Mouse (Mus musculus): ENCODE measurements around the gene Pex10.

The Pex10 gene

DNA sequence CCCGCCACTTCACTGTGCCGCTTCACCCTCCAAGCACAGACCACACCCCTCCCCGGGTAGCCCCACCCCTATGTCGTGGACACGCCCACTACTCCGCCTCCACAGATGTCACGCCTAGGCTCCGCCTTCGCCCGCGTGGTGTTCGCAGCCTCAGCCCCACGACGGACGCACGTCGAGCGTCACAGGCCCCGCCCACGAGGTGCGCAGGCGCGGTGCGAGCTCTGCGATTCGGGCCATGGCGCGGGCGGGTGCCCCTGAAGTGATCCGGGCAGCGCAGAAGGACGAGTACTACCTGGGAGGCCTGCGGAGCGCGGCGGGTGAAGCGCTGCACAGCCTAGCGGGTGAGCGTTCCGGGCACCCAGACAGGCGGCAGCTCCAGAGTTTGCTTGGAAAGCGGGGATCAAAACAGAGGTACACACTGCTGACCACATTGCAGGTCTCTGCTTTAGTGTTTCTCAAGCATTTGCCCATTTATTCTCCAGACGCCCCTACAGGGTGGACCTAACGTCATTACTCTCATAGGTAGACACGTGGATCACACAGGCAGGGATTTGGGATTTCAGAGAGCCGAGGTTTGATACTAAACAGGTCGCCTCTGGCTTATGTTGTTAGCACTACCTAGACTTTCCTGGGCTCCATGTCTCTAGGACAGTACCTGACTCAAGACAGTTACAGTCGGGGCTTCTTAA is at the start of gene Pex10:
TSS of gene Pex10 (plus strand) at position 183 of the 689 bp plus-strand sequence.
- peak; percentile 98 for DNase-seq

GRCm38 (mm10) chr4:155017253-155017878 is 49.5 kb upstream of the Pex10 start:
- no peak for DNase-seq

DNA sequence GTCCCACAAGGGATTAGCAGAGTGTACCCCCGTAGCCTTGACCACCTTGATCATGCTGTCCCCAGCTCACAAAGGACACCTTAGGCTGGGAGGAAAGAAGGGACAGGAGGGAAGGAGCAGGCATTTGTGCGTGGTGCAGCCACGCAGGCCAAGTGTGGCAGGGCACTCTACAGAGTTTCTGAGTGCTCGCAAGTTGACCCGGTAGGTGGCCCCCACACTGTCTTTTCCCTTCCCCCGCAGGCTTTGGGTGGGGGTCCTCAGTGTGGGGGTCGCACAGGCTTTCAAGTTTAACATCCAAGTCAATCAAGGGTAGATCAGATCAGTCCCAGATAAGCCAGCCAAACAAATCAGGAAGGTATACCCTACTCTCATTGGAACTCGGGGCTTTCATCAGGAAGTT is 48.8 kb upstream of the Pex10 start:
- DNase-seq, result no peak

DNA sequence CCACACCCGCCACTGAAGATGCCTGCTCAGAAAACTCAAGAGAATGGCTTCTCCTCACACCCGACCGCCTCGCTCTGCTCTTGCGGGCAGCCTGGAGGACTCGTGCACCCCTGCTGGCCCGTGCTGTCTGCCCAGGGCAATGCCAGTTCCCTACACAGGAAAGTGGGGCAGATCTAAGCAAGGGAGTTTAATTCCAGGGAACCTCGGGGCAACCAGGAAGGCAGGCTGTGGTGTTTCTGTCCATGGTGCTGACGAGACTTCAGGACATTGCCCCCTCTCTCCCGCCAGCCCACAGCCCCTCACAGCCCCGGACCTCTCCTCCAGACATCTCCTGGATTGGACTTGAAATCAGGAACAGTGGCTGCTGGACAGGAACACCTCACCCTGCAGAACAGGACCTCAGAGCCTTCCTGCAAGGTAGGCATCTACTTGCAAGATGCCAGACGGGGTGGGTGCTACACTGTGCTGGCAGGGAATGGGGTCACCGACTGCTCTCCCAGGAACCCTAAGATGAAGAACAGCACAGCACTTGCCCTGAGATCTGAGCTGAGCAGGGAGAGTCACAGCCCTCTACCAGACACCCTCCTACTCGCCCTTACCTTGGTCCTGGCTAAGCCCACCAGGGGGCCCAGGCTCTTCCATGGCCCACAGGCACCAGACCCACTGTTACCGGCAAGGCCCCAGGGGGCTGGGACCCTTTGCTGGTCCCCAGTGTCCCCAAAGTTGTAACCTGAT is 48.0 kb upstream of the Pex10 start:
- peak; percentile 46 for DNase-seq

GRCm38 (mm10) chr4:155019336-155019847 is 47.4 kb upstream of the Pex10 start:
- DNase-seq, result peak; percentile 23

DNA sequence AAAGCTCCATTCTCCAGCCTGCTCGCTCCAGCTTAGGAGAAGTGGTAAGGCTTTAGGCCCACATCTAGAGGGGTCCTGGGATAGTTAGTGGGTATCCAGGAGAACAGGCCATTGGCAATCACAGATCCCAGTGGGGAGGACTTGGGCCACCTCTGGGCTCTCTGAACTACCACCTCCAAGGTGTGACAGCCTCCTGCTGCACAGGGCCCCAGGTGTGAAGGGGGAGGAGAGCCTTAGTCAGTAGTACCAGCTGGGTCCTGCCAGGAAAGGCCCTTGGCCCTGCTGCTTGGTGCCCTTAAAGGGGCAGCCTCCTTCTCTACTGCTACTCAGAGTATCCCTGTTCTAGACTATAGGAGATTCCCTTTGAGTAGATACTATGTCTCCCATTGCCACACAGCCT is 46.7 kb upstream of the Pex10 start:
- DNase-seq, result no peak

GRCm38 (mm10) chr4:155020813-155021212 is 46.0 kb upstream of the Pex10 start:
- no peak for DNase-seq

DNA sequence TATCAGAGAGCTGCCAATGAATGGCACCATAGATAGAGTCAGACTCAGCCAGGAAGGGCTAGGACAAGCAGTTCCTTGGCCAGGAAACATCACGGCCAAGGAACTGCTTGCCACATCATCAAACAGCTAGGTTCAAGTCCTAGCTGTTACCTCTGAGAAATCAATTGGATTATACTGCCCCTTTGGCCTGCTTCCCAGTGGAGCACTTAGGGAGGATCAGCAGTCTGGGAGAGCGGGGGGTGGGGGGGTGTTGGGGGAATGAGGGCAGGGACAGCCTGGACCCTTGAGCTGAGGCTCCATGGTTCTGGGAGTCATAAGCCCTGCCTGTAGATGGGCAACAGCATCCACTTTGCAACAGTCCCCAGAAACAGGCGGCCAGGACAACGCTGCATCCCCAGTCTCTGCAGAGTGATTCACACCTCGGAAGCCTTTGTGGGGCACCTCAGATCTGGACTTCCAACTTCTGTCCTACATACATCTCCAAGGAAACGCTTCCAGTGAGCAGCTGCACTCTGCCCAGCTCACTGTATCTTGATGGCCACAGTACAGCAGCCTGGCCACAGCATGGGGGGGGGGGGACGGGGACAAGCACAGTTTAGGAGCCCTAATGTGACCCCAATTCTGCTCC is 44.5 kb upstream of the Pex10 start:
- no peak for DNase-seq

DNA sequence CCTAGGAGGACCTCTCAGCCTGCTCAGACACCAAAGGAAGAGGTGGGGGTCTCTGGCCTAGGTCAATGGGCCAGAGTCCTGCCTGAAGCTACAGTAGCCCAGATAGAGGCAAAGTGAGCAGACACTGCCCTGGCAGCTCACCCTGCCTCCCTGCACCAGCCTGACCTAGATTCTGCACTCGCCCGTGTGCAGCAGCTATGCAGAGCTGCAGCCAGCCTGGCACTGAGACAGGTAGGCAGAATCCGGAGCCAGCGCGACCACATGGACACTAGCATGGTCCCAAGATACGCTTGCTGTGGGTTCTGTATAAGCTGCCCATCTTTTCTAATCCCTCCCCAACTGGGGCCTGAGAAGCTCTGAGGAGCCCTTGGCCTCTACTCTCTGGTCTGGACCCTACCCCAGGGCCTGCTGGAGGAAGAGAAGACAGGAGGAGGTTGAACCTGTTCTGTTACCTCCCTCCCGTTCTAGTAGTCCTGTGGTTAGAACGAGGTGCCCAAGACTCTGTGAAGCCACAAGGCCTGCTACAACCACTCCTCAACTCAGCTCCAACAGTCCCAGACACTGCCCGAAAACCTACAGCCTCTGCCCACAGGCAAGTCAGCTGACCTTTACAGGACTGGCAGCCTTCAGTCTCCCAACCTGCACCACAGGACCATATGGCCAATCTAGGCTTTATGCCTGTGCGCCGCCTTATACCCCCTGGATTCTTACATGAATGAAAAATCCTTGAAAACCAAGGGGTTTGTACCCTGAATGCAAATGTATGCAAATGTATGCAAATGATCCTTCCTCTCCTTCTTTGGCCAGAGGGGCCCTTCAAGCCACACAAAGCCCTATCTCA is 42.4 kb upstream of the Pex10 start:
- DNase-seq, result no peak

GRCm38 (mm10) chr4:155033115-155033514 is 33.7 kb upstream of the Pex10 start:
- no peak for DNase-seq

DNA sequence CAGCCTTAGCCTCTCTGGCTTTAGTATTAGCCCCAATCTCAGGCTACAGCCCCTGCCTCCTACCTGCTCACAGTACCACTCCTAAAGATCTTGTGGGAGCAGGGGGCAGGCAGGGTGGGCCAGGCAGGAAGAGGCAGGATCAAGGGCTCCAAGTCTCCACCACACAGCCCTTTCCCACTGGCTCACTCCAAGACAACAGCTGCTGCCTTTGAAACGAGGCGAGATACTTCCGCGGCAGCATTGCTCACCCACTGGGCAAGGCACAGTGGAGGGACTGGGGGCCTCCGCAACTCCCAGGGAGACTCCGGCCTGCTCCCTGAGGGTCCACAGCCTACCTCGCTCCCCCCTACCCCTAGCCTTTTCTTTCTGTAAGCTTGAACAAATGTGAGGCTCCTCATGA is 32.6 kb upstream of the Pex10 start:
- no peak for DNase-seq

- no peak for DNase-seq
Observed at GRCm38 (mm10) chr4:155034787-155035186, 32.0 kb upstream of the Pex10 start.

GRCm38 (mm10) chr4:155040197-155040596 is 26.6 kb upstream of the Pex10 start:
- DNase-seq, result no peak

DNA sequence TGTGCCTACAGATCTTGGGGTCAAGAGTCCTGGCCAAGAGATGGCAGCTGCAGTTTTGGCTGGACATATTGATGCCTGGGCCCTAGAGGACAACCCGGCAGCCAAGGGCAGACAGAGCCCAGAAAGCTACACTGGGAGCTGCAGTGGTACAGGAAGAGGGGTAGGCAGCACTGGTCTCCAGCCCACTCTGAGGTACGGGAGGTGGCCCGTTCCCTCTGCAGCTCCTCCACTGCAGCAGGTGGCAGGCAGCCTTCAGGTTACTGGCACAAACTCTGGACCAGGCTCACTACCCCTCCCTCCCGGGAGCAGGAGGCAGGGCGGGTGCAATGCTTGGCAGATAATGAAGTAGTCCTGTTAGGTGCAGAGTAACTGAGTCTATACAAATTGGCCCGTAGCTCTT is 26.1 kb upstream of the Pex10 start:
- no peak for DNase-seq

GRCm38 (mm10) chr4:155042606-155043288 is 24.1 kb upstream of the Pex10 start:
- no peak for DNase-seq

GRCm38 (mm10) chr4:155043289-155043625 is 23.6 kb upstream of the Pex10 start:
- DNase-seq, result no peak

- DNase-seq, result no peak
Observed at GRCm38 (mm10) chr4:155046636-155047035, 20.2 kb upstream of the Pex10 start.

DNA sequence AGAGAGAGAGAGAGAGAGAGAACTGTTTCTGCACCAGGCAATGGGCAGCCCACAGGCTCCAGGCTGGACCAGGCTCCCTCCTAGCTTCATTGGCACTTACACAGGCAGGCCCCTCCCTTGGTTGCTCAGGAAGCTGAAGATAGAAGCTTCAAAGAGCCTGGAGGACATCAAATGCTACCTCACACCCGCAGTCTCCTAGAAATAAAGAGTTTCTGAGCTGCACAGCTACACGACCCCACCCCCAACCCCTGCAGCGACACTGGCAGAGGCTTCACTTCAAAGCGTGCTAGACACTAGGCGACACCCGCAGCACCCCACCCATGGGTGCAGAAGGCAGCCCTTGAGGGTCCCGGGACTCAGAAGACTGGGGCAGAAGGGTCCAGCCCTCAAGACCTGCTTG is 16.7 kb upstream of the Pex10 start:
- no peak for DNase-seq

GRCm38 (mm10) chr4:155056724-155057123 is 10.1 kb upstream of the Pex10 start, which contains the start of gene Plch2:
Gene Plch2, minus strand, starts transcription at chr4:155056784.
- no peak for DNase-seq

DNA sequence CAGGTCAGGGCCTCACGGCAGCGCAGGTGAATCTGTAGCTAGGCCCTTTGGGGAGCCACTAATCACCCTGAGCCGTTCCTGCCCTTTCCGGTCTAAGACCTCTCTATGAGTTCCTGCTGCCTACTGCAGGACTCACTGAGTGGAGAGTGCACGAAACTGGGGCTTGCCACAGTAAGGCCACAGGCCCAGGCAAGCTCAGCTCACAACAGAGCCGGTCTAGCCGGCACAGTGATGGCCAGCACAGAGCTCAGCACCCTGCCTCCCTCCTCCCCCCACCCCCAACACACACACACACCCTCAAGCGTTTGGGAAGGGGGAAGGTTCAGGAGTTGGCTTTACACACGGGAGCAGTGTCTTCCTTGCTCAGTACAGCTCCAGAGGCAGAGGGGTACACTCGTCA is 8.5 kb upstream of the Pex10 start:
- no peak for DNase-seq

DNA sequence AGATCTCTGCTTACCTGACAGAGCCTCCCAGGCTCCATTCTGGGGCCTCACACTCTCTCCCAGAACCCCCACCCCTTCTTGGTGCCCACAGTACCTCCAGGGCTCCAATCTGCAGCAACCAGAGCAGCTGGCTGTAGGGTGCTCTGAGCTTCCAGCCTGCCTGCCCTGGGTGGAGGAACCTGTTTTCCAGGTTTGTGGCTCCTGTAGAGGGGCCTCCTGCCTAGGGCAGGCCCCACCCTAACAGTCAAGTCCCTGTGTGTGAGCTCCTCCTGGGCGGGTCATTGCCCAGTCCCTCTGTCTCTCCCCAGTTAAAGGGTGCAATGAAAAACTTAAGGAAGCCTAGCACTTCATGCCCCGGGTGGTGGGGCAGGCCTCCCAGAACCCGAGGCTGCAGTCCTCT is 2.9 kb upstream of the Pex10 start:
- DNase-seq, result peak; percentile 59

GRCm38 (mm10) chr4:155064474-155064873 is 2.3 kb upstream of the Pex10 start:
- no peak for DNase-seq

Data from kidney, postnatal 14 days (tissue).